Mouse (Mus musculus): ENCODE results near the gene Clic6. TPM values are rescaled to one million over a fixed set of nuclear protein-coding genes. Genes with fewer than 3 reads are reported as not detected.

Gene Clic6
- polyA plus RNA-seq, 1 experiment from 2014 or later: 8.0 TPM

GRCm38 (mm10) chr16:92535258-92535657, 49.7 kb downstream of the Clic6 start:
- H3K9me3 ChIP-seq (replicated peaks): no peaks in the 10 kb centered on the region; the same call in 1 of the 2 replicates
- ATAC-seq (replicated peaks; ENCODE audit: low FRiP score): no peak
- H3K36me3 ChIP-seq: no peaks in the 10 kb centered on the region
- WGBS: 81% methylated on average over 2 of the region's 2 CpGs
- no peak overlapping the region for H3K9ac ChIP-seq
- H3K4me3 ChIP-seq (replicated peaks): no peak overlapping the region
- H3K4me2 ChIP-seq: no peak overlapping the region
- no peaks in the 10 kb centered on the region for H3K27me3 ChIP-seq
- H3K4me1 ChIP-seq: no peaks in the 10 kb centered on the region; the same call in 1 of the 2 replicates
- no peak overlapping the region for H3K27ac ChIP-seq

GRCm38 (mm10) chr16:92538356-92538755, 52.8 kb downstream of the Clic6 start:
- Histone ChIP-seq H3K9ac (no peak overlapping the region), H3K4me1 (no peaks in the 10 kb centered on the region; the same call in 1 of the 2 replicates), H3K4me2 (no peak overlapping the region), H3K27me3 (no peaks in the 10 kb centered on the region), H3K36me3 (no peaks in the 10 kb centered on the region), H3K9me3 (replicated peaks) (no peaks in the 10 kb centered on the region), H3K27ac (no peak overlapping the region), H3K4me3 (replicated peaks) (no peak overlapping the region)
- ATAC-seq (replicated peaks; ENCODE audit: low FRiP score): no peak
- WGBS: 75% methylated on average over 6 of the region's 6 CpGs

- Histone ChIP-seq H3K9me3 (replicated peaks) (no peaks in the 10 kb centered on the region), H3K4me2 (no peak overlapping the region)
- 40% methylated on average over 1 of the region's 1 CpGs for WGBS
These were observed 58.7 kb downstream of the Clic6 start for GRCm38 (mm10) chr16:92544264-92544663.

GRCm38 (mm10) chr16:92548651-92549050, 63.1 kb downstream of the Clic6 start:
- Histone ChIP-seq H3K4me3 (replicated peaks) (no peak overlapping the region), H3K4me2 (no peak overlapping the region), H3K36me3 (no peaks in the 10 kb centered on the region), H3K9ac (no peak overlapping the region), H3K27ac (no peak overlapping the region), H3K27me3 (no peaks in the 10 kb centered on the region), H3K4me1 (0 out of 2 replicates have a peak, but pooled peaks cover 3% of the 10 kb centered on the region), H3K9me3 (replicated peaks) (no peaks in the 10 kb centered on the region)
- 94% methylated on average over 9 of the region's 9 CpGs for WGBS
- no peak for ATAC-seq (replicated peaks; ENCODE audit: low FRiP score)

More at GRCm38 (mm10) chr16:92544264-92544663, 58.7 kb downstream of the Clic6 start:
- no peaks in the 10 kb centered on the region for H3K27me3 ChIP-seq
- no peaks in the 10 kb centered on the region for H3K36me3 ChIP-seq
- no peak overlapping the region for H3K27ac ChIP-seq
- H3K9ac ChIP-seq: no peak overlapping the region
- ATAC-seq (replicated peaks; ENCODE audit: low FRiP score): no peak
- H3K4me3 ChIP-seq (replicated peaks): no peak overlapping the region
- H3K4me1 ChIP-seq: no peaks in the 10 kb centered on the region

- Histone ChIP-seq H3K4me1 (0 out of 2 replicates have a peak, but pooled peaks cover 3% of the 10 kb centered on the region), H3K27ac (no peak overlapping the region), H3K4me2 (no peak overlapping the region), H3K9ac (no peak overlapping the region), H3K9me3 (replicated peaks) (no peaks in the 10 kb centered on the region), H3K4me3 (replicated peaks) (no peak overlapping the region), H3K27me3 (no peaks in the 10 kb centered on the region), H3K36me3 (no peaks in the 10 kb centered on the region)
- no peak for ATAC-seq (replicated peaks; ENCODE audit: low FRiP score)
- 76% methylated on average over 13 of the region's 13 CpGs for WGBS
These were observed 66.0 kb downstream of the Clic6 start for GRCm38 (mm10) chr16:92551266-92552105.

GRCm38 (mm10) chr16:92552106-92552382, 66.5 kb downstream of the Clic6 start:
- Histone ChIP-seq H3K27me3 (no peaks in the 10 kb centered on the region), H3K27ac (no peak overlapping the region), H3K9ac (no peak overlapping the region), H3K36me3 (no peaks in the 10 kb centered on the region), H3K4me2 (no peak overlapping the region), H3K4me1 (0 out of 2 replicates have a peak, but pooled peaks cover 3% of the 10 kb centered on the region), H3K9me3 (replicated peaks) (no peaks in the 10 kb centered on the region), H3K4me3 (replicated peaks) (no peak overlapping the region)
- WGBS: 46% methylated on average over 9 of the region's 9 CpGs
- no peak for ATAC-seq (replicated peaks; ENCODE audit: low FRiP score)

GRCm38 (mm10) chr16:92552858-92553257, 67.3 kb downstream of the Clic6 start:
- 0 out of 2 replicates have a peak, but pooled peaks cover 3% of the 10 kb centered on the region for H3K4me1 ChIP-seq
- no peak overlapping the region for H3K4me3 ChIP-seq (replicated peaks)
- no peaks in the 10 kb centered on the region for H3K36me3 ChIP-seq
- no peak overlapping the region for H3K27ac ChIP-seq
- no peak overlapping the region for H3K4me2 ChIP-seq
- H3K9me3 ChIP-seq (replicated peaks): no peaks in the 10 kb centered on the region
- WGBS: 20% methylated on average over 11 of the region's 11 CpGs
- no peak overlapping the region for H3K9ac ChIP-seq
- no peaks in the 10 kb centered on the region for H3K27me3 ChIP-seq
- no peak for ATAC-seq (replicated peaks; ENCODE audit: low FRiP score)

GRCm38 (mm10) chr16:92555051-92555450, 69.5 kb downstream of the Clic6 start:
- 88% methylated on average over 1 of the region's 1 CpGs for WGBS
- Histone ChIP-seq H3K4me1 (0 out of 2 replicates have a peak, but pooled peaks cover 3% of the 10 kb centered on the region), H3K36me3 (no peaks in the 10 kb centered on the region), H3K27me3 (no peaks in the 10 kb centered on the region; the same call in 1 of the 2 replicates), H3K27ac (no peak overlapping the region), H3K4me2 (no peak overlapping the region), H3K9me3 (replicated peaks) (no peaks in the 10 kb centered on the region), H3K4me3 (replicated peaks) (no peak overlapping the region), H3K9ac (no peak overlapping the region)
- no peak for ATAC-seq (replicated peaks; ENCODE audit: low FRiP score)

GRCm38 (mm10) chr16:92565291-92565690, 79.8 kb downstream of the Clic6 start:
- Histone ChIP-seq H3K9me3 (replicated peaks) (no peaks in the 10 kb centered on the region), H3K36me3 (no peaks in the 10 kb centered on the region), H3K4me3 (replicated peaks) (0 out of 2 replicates have a peak overlapping the region, but pooled peaks have one; percentile 1), H3K4me2 (peak overlapping the region; percentile 34), H3K9ac (no peak overlapping the region), H3K27me3 (peaks cover 35% of the 10 kb centered on the region), H3K4me1 (peaks cover 9% of the 10 kb centered on the region), H3K27ac (no peak overlapping the region)
- 54% methylated on average over 11 of the region's 11 CpGs for WGBS
- ATAC-seq (replicated peaks; ENCODE audit: low FRiP score): no peak

GRCm38 (mm10) chr16:92565708-92566107, 80.2 kb downstream of the Clic6 start:
- ATAC-seq (replicated peaks; ENCODE audit: low FRiP score): 0 out of 2 replicates have a peak, but pooled peaks have one; percentile 52
- no peak overlapping the region for H3K27ac ChIP-seq
- no peak overlapping the region for H3K9ac ChIP-seq

GRCm38 (mm10) chr16:92566146-92566545, 80.6 kb downstream of the Clic6 start:
- Histone ChIP-seq H3K36me3 (no peaks in the 10 kb centered on the region), H3K4me1 (peaks cover 9% of the 10 kb centered on the region), H3K27ac (no peak overlapping the region), H3K27me3 (peaks cover 35% of the 10 kb centered on the region), H3K4me3 (replicated peaks) (no peak overlapping the region), H3K9me3 (replicated peaks) (no peaks in the 10 kb centered on the region), H3K4me2 (peak overlapping the region; percentile 34; the same call in 1 of the 2 replicates), H3K9ac (no peak overlapping the region)
- 21% methylated on average over 5 of the region's 5 CpGs for WGBS
- no peak for ATAC-seq (replicated peaks; ENCODE audit: low FRiP score)

More at GRCm38 (mm10) chr16:92565708-92566107, 80.2 kb downstream of the Clic6 start:
- 0 out of 2 replicates have a peak overlapping the region, but pooled peaks have one; percentile 1 for H3K4me3 ChIP-seq (replicated peaks)
- H3K9me3 ChIP-seq (replicated peaks): no peaks in the 10 kb centered on the region
- no peaks in the 10 kb centered on the region for H3K36me3 ChIP-seq
- WGBS: 4% methylated on average over 6 of the region's 6 CpGs
- H3K4me1 ChIP-seq: peaks cover 9% of the 10 kb centered on the region
- peaks cover 35% of the 10 kb centered on the region for H3K27me3 ChIP-seq
- peak overlapping the region; percentile 34 for H3K4me2 ChIP-seq

GRCm38 (mm10) chr16:92571246-92571645, 85.7 kb downstream of the Clic6 start:
- Histone ChIP-seq H3K4me3 (replicated peaks) (no peak overlapping the region), H3K9me3 (replicated peaks) (no peaks in the 10 kb centered on the region), H3K9ac (no peak overlapping the region), H3K36me3 (no peaks in the 10 kb centered on the region), H3K27ac (no peak overlapping the region), H3K4me2 (no peak overlapping the region), H3K4me1 (peaks cover 1% of the 10 kb centered on the region), H3K27me3 (peaks cover 7% of the 10 kb centered on the region)
- 88% methylated on average over 11 of the region's 11 CpGs for WGBS
- no peak for ATAC-seq (replicated peaks; ENCODE audit: low FRiP score)

All from kidney, embryonic 15.5 days (tissue).